Mouse (Mus musculus) liver, embryonic 13.5 days (tissue): ENCODE results near the gene Prrt3. TPM values are rescaled to one million over a fixed set of nuclear protein-coding genes. Genes with fewer than 3 reads are reported as not detected.
A peak's percentile ranks its signal among the peaks of the same experiment; 100 is the strongest.

Source experiments
- ATAC-seq: fragments of 200-750 bp; cut with Nextera tagmentation; 2 replicates; pipeline ENCODE4 v1.8.0; 2017; ENCODE audit warnings: low read depth, mild to moderate bottlenecking, moderate number of reproducible peaks, moderate library complexity
- DNase-seq: peaks from one replicate; pipeline ENCODE4 v3.0.0; 2022
- H3K27ac ChIP-seq: fragments of 300-500 bp; sonication (generic); 2 replicates; pipeline ENCODE4 v1.5.1; 2015; ENCODE audit warnings: moderate library complexity, mild to moderate bottlenecking, inconsistent platforms
- H3K27me3 ChIP-seq: fragments of 300-500 bp; sonication (generic); 2 replicates; pipeline ENCODE4 v1.6.1; 2015; ENCODE audit warnings: mild to moderate bottlenecking, inconsistent platforms
- H3K36me3 ChIP-seq: fragments of 300-500 bp; sonication (generic); 2 replicates; pipeline ENCODE4 v1.6.1; 2015; ENCODE audit warnings: mild to moderate bottlenecking, inconsistent platforms
- H3K4me1 ChIP-seq: fragments of 300-500 bp; sonication (generic); replicated peaks from 2 replicates; pipeline ENCODE4 v1.6.1; 2015; ENCODE audit warnings: inconsistent platforms
- H3K4me2 ChIP-seq: fragments of 300-500 bp; sonication (generic); 2 replicates; pipeline ENCODE4 v1.6.1; 2015; ENCODE audit warnings: inconsistent platforms, mild to moderate bottlenecking, moderate library complexity
- H3K4me3 ChIP-seq: fragments of 300-500 bp; sonication (generic); replicated peaks from 2 replicates; pipeline ENCODE4 v1.5.1; 2015; ENCODE audit warnings: mild to moderate bottlenecking, inconsistent platforms
- H3K9ac ChIP-seq: fragments of 300-500 bp; sonication (generic); 2 replicates; pipeline ENCODE4 v1.6.1; 2015; ENCODE audit warnings: mild to moderate bottlenecking, inconsistent platforms
- H3K9me3 ChIP-seq: fragments of 300-500 bp; sonication (generic); replicated peaks from 2 replicates; pipeline ENCODE4 v1.6.1; 2016; ENCODE audit warnings: inconsistent platforms
- WGBS: fragments of 180-500 bp; shearing (Covaris S2); methylation state at CpG from one replicate; pipeline ENCODE4 v1.1.7; 2015; ENCODE audit not compliant: insufficient replicate concordance; 5-methylcytosine and 5-hydroxymethylcytosine counted together
- polyA plus RNA-seq: library from polyadenylated mRNA; unstranded; fragments of >200 nt; fragmentation: Nextera tagmentation; extraction: Ambion mirVana; gene quantifications from 2 replicates; pipeline ENCODE4 v1.2.1, GENCODE M21; 2015

The Prrt3 gene
- polyA plus RNA-seq = 0.07 TPM in 2 replicates

- Histone ChIP-seq H3K9ac (no peak within 1 kb of the TSS), H3K4me2 (peak within 1 kb of the TSS; percentile 23; the same call in 1 of the 2 replicates)
Measured at GRCm38 (mm10) chr6:113501388-113502084, at the start of gene Prrt3. TSS of gene Prrt3 (minus strand) at chr6:113501931.

GRCm38 (mm10) chr6:113543906-113544481, 42.3 kb upstream of the Prrt3 start:
- Histone ChIP-seq H3K27ac (peak overlapping the region; percentile 64), H3K36me3 (peaks cover 64% of the 10 kb centered on the region), H3K9ac (no peak overlapping the region), H3K4me1 (peaks cover 3% of the 10 kb centered on the region; the same call in 1 of the 2 replicates), H3K4me2 (0 out of 2 replicates have a peak overlapping the region, but pooled peaks have one; percentile 17), H3K9me3 (no peaks in the 10 kb centered on the region), H3K27me3 (no peaks in the 10 kb centered on the region), H3K4me3 (no peak overlapping the region)
- DNase-seq (no peak), ATAC-seq (peak; percentile 86)
- WGBS = 63% methylated on average over 9 of the region's 12 CpGs

More at GRCm38 (mm10) chr6:113501388-113502084, at the start of gene Prrt3:
- H3K27me3 ChIP-seq = peaks cover 66% of the 10 kb centered on the region
- no peak within 1 kb of the TSS; the same call in 1 of the 2 replicates for H3K4me3 ChIP-seq
- ATAC-seq (no peak), DNase-seq (no peak)
- no peaks in the 10 kb centered on the region for H3K9me3 ChIP-seq
- WGBS = 8% methylated on average over 32 of the region's 32 CpGs
- no peaks in the 10 kb centered on the region for H3K4me1 ChIP-seq
- no peaks in the 10 kb centered on the region for H3K36me3 ChIP-seq
- no peak within 1 kb of the TSS for H3K27ac ChIP-seq

GRCm38 (mm10) chr6:113541610-113542009, 39.9 kb upstream of the Prrt3 start:
- Histone ChIP-seq H3K4me3 (no peak overlapping the region), H3K4me1 (peaks cover 3% of the 10 kb centered on the region; the same call in 1 of the 2 replicates), H3K9me3 (no peaks in the 10 kb centered on the region), H3K27ac (no peak overlapping the region), H3K4me2 (no peak overlapping the region), H3K36me3 (peaks cover 72% of the 10 kb centered on the region), H3K9ac (no peak overlapping the region), H3K27me3 (no peaks in the 10 kb centered on the region)
- ATAC-seq = no peak
- whole genome bisulfite sequencing = 78% methylated on average over 6 of the region's 6 CpGs
- no peak for DNase-seq

GRCm38 (mm10) chr6:113534886-113535285, 33.2 kb upstream of the Prrt3 start:
- H3K27me3 ChIP-seq = no peaks in the 10 kb centered on the region
- DNase-seq (no peak), ATAC-seq (no peak)
- H3K4me3 ChIP-seq = no peak overlapping the region
- H3K4me1 ChIP-seq = peaks cover 24% of the 10 kb centered on the region
- H3K4me2 ChIP-seq = no peak overlapping the region
- WGBS = 79% methylated on average over 7 of the region's 7 CpGs
- no peak overlapping the region for H3K27ac ChIP-seq
- H3K9ac ChIP-seq = no peak overlapping the region
- H3K9me3 ChIP-seq = no peaks in the 10 kb centered on the region
- peaks cover 43% of the 10 kb centered on the region for H3K36me3 ChIP-seq

GRCm38 (mm10) chr6:113531840-113532404, 30.2 kb upstream of the Prrt3 start:
- H3K9ac ChIP-seq = peak overlapping the region; percentile 76
- WGBS = 6% methylated on average over 7 of the region's 7 CpGs
- H3K36me3 ChIP-seq = peaks cover 28% of the 10 kb centered on the region
- H3K27me3 ChIP-seq = no peaks in the 10 kb centered on the region
- DNase-seq (no peak), ATAC-seq (no peak; the same call in 1 of the 2 replicates)
- peak overlapping the region; percentile 83 for H3K4me3 ChIP-seq
- peaks cover 33% of the 10 kb centered on the region for H3K4me1 ChIP-seq
- peak overlapping the region; percentile 84 for H3K4me2 ChIP-seq
- no peaks in the 10 kb centered on the region for H3K9me3 ChIP-seq
- peak overlapping the region; percentile 75 for H3K27ac ChIP-seq

GRCm38 (mm10) chr6:113530932-113531839, 29.5 kb upstream of the Prrt3 start, which contains the start of the genes Emc3 and Fancd2:
TSS of gene Emc3 (minus strand) at chr6:113531652.
TSS of gene Fancd2 (plus strand) at chr6:113531682.
- Histone ChIP-seq H3K27me3 (no peaks in the 10 kb centered on the region), H3K9ac (peak within 1 kb of the TSS; percentile 76), H3K4me2 (peak within 1 kb of the TSS; percentile 84), H3K4me1 (peaks cover 33% of the 10 kb centered on the region), H3K36me3 (peaks cover 23% of the 10 kb centered on the region), H3K4me3 (peak within 1 kb of the TSS; percentile 83), H3K27ac (peak within 1 kb of the TSS; percentile 75), H3K9me3 (no peaks in the 10 kb centered on the region)
- DNase-seq = peak; percentile 83
- peak; percentile 83 for ATAC-seq
- WGBS = under 1% methylated on average over 47 of the region's 47 CpGs

GRCm38 (mm10) chr6:113523420-113523819, 21.7 kb upstream of the Prrt3 start:
- DNase-seq = no peak
- WGBS = 70% methylated on average over 8 of the region's 8 CpGs
- H3K9me3 ChIP-seq = no peaks in the 10 kb centered on the region
- H3K9ac ChIP-seq = no peak overlapping the region
- H3K4me3 ChIP-seq = no peak overlapping the region
- H3K27ac ChIP-seq = no peak overlapping the region
- no peak overlapping the region for H3K4me2 ChIP-seq
- peaks cover 61% of the 10 kb centered on the region for H3K36me3 ChIP-seq
- no peaks in the 10 kb centered on the region for H3K4me1 ChIP-seq
- no peak for ATAC-seq
- H3K27me3 ChIP-seq = no peaks in the 10 kb centered on the region

- Histone ChIP-seq H3K9me3 (no peaks in the 10 kb centered on the region), H3K36me3 (peaks cover 67% of the 10 kb centered on the region), H3K27me3 (no peaks in the 10 kb centered on the region), H3K9ac (no peak overlapping the region), H3K4me1 (peaks cover 3% of the 10 kb centered on the region; the same call in 1 of the 2 replicates), H3K4me2 (no peak overlapping the region), H3K27ac (no peak overlapping the region), H3K4me3 (no peak overlapping the region)
- ATAC-seq (no peak), DNase-seq (no peak)
- 62% methylated on average over 1 of the region's 1 CpGs for WGBS
Measured at GRCm38 (mm10) chr6:113522310-113522709, 20.6 kb upstream of the Prrt3 start.

- Histone ChIP-seq H3K4me2 (no peak overlapping the region), H3K27me3 (no peaks in the 10 kb centered on the region), H3K9me3 (no peaks in the 10 kb centered on the region), H3K4me1 (peaks cover 3% of the 10 kb centered on the region; the same call in 1 of the 2 replicates), H3K9ac (no peak overlapping the region), H3K4me3 (no peak overlapping the region), H3K27ac (no peak overlapping the region), H3K36me3 (peaks cover 93% of the 10 kb centered on the region)
- WGBS = 58% methylated on average over 8 of the region's 8 CpGs
- no peak for DNase-seq
- ATAC-seq = no peak
Measured at GRCm38 (mm10) chr6:113517434-113518080, 15.8 kb upstream of the Prrt3 start.

- no peak overlapping the region for H3K9ac ChIP-seq
- no peaks in the 10 kb centered on the region for H3K27me3 ChIP-seq
- H3K27ac ChIP-seq = no peak overlapping the region
- ATAC-seq (no peak), DNase-seq (no peak)
- no peak overlapping the region for H3K4me3 ChIP-seq
- peaks cover 63% of the 10 kb centered on the region for H3K36me3 ChIP-seq
- H3K9me3 ChIP-seq = no peaks in the 10 kb centered on the region
- H3K4me2 ChIP-seq = no peak overlapping the region
- peaks cover 3% of the 10 kb centered on the region; the same call in 1 of the 2 replicates for H3K4me1 ChIP-seq
- WGBS = 70% methylated on average over 3 of the region's 3 CpGs
Measured at GRCm38 (mm10) chr6:113514600-113514999, 12.9 kb upstream of the Prrt3 start.
